Mouse (Mus musculus) cerebellum, adult 2 months (tissue): ENCODE measurements at regions not wholly inside any gene's neighbourhood (a gene's known extent, or its start where the extent isn't known, plus 50 kb on each side); places are given as distances from the start of the nearest gene placed in this dataset.

Source experiments
- DNase-seq, 2 experiments: peaks; one replicate each; pipeline ENCODE4 v3.0.0; 2021
- H3K27ac ChIP-seq: fragments of 200-500 bp; 2 replicates; pipeline ENCODE4 v1.5.1; 2012; ENCODE audit warnings: low read length, control low read depth, inconsistent platforms; ENCODE audit not compliant: insufficient read depth
- H3K27me3 ChIP-seq: fragments of 200-500 bp; 2 replicates; pipeline ENCODE4 v1.6.1; 2012; ENCODE audit warnings: inconsistent platforms, mild to moderate bottlenecking, low read length, moderate library complexity; ENCODE audit not compliant: control insufficient read depth, insufficient read depth
- H3K4me1 ChIP-seq: fragments of 200-500 bp; 2 replicates; pipeline ENCODE4 v1.6.1; 2011; ENCODE audit warnings: low read length; ENCODE audit not compliant: control insufficient read depth, insufficient read depth
- H3K4me3 ChIP-seq: fragments of 200-500 bp; replicated peaks from 2 replicates; pipeline ENCODE3; 2011; ENCODE audit warnings: mild to moderate bottlenecking, low read depth, low read length, control low read depth; ENCODE audit not compliant: insufficient read depth
- CTCF ChIP-seq: fragments of 200-500 bp; IDR thresholded peaks from 2 replicates; pipeline ENCODE4 v1.5.1; 2011; ENCODE audit warnings: low read depth, mild to moderate bottlenecking, control low read depth, low read length, moderate library complexity, borderline replicate concordance; ENCODE audit not compliant: insufficient read depth
- POLR2A ChIP-seq: fragments of 200-500 bp; IDR thresholded peaks from 2 replicates; pipeline ENCODE4 v1.6.1; 2011; ENCODE audit warnings: low read length, control low read depth, borderline replicate concordance; ENCODE audit not compliant: insufficient read depth
- WGBS: fragments of 180-500 bp; shearing (Covaris S2); methylation state at CpG from one replicate; pipeline ENCODE4 v1.1.7; 2018; 5-methylcytosine and 5-hydroxymethylcytosine counted together

- H3K4me1 ChIP-seq: no peaks in the 10 kb centered on the region
- 81% methylated on average over 1 of the region's 1 CpGs for WGBS
- no peak overlapping the region for H3K27ac ChIP-seq
- no peak overlapping the region for H3K4me3 ChIP-seq
- H3K27me3 ChIP-seq: no peaks in the 10 kb centered on the region
- no peak for TF ChIP-seq POLR2A
- no peak for TF ChIP-seq CTCF
- DNase-seq: no peak
Observed at GRCm38 (mm10) chr12:97278331-97278730, 980.9 kb downstream of the Galc start.
